Mouse (Mus musculus): ENCODE data around the gene Nod2. TPM values are rescaled to one million over a fixed set of nuclear protein-coding genes. Genes with fewer than 3 reads are reported as not detected.

Gene Nod2
- polyA plus RNA-seq, 1 experiment from 2014 or later: 0.28 TPM

DNA sequence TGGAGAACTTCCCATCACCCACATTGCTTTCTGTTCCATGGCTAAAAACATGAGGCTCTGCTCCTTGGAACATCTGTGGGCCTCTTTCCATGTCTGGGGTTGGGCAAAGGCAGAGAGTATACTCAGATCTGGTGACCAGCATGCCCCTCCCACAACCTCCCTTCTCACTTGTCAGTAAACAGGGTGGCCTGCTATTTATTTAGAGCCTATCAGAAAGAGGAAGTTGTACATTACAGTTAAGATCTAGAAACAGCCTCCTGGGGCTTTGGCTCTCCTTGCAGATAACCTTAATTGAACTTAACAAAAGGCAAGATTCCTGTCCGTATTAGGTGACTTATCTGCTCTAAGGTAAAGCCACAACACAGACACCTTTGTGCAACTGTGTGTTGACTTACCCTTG is 19.3 kb downstream of the Nod2 start:
- no peak overlapping the region for H3K4me3 ChIP-seq (replicated peaks; ENCODE audit: low read length)
- no peaks in the 10 kb centered on the region for H3K36me3 ChIP-seq (ENCODE audit: control insufficient read depth, insufficient read depth, low read length)
- no peak overlapping the region for H3K9ac ChIP-seq (ENCODE audit: low read length)
- no peak overlapping the region for H3K27ac ChIP-seq (ENCODE audit: low read length)
- H3K4me1 ChIP-seq (ENCODE audit: control insufficient read depth, insufficient read depth, low read length): peaks cover 9% of the 10 kb centered on the region; the same call in 1 of the 2 replicates
- peak; percentile 59 for ATAC-seq (ENCODE audit: insufficient read depth, low FRiP score)
- no peaks in the 10 kb centered on the region for H3K27me3 ChIP-seq (ENCODE audit: control insufficient read depth, insufficient read depth, low read length)
- no peaks in the 10 kb centered on the region for H3K9me3 ChIP-seq (replicated peaks; ENCODE audit: control insufficient read depth, low read length)
- 36% methylated on average over 1 of the region's 1 CpGs for WGBS
- H3K4me2 ChIP-seq (ENCODE audit: low read depth, low read length): no peak overlapping the region

DNA sequence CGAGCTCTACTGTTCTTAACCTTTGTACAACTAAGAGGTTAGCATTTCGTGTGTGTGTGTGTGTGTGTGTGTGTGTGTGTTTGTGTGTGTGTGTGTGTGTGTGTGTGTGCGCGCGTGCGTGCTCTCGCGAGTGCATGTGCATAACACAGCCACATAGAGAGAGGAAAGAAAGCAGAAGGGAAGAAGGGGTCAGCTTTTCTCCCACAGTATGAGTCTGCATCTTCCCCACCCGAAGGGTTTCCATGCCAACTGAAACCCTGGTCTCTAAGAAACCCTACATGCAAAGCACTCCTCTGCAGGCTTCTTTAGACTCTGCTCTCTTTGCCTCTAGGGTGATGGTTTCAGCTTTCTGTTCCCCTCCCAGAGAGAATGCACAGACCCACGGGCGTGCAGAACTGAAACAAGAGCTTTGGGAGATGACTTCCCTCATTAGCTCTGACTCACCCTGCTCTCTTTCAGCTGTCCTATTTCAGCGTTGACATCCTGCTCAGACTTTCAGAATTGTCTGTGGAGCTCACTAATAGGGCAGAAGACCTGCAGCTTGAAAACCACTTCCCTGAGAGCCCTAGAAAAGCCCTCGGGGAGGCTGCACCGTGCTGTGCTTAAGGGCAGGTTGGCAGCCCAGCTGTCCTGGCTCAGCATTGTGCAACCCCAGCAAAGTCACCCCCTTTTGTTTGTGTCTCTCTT is 21.4 kb downstream of the Nod2 start:
- Histone ChIP-seq H3K4me3 (replicated peaks; ENCODE audit: low read length) (no peak overlapping the region), H3K36me3 (ENCODE audit: control insufficient read depth, insufficient read depth, low read length) (no peaks in the 10 kb centered on the region), H3K4me1 (ENCODE audit: control insufficient read depth, insufficient read depth, low read length) (peaks cover 9% of the 10 kb centered on the region; the same call in 1 of the 2 replicates), H3K4me2 (ENCODE audit: low read depth, low read length) (no peak overlapping the region), H3K27me3 (ENCODE audit: control insufficient read depth, insufficient read depth, low read length) (no peaks in the 10 kb centered on the region), H3K9ac (ENCODE audit: low read length) (no peak overlapping the region; the same call in 1 of the 2 replicates), H3K9me3 (replicated peaks; ENCODE audit: control insufficient read depth, low read length) (no peaks in the 10 kb centered on the region), H3K27ac (ENCODE audit: low read length) (no peak overlapping the region; the same call in 1 of the 2 replicates)
- no peak; the same call in 1 of the 2 replicates for ATAC-seq (ENCODE audit: insufficient read depth, low FRiP score)
- 58% methylated on average over 14 of the region's 14 CpGs for WGBS

- no peak overlapping the region for H3K27ac ChIP-seq (ENCODE audit: low read length)
- H3K27me3 ChIP-seq (ENCODE audit: control insufficient read depth, insufficient read depth, low read length): no peaks in the 10 kb centered on the region
- ATAC-seq (ENCODE audit: insufficient read depth, low FRiP score): no peak
- H3K36me3 ChIP-seq (ENCODE audit: control insufficient read depth, insufficient read depth, low read length): no peaks in the 10 kb centered on the region
- peaks cover 9% of the 10 kb centered on the region; the same call in 1 of the 2 replicates for H3K4me1 ChIP-seq (ENCODE audit: control insufficient read depth, insufficient read depth, low read length)
- 79% methylated on average over 6 of the region's 6 CpGs for WGBS
- no peak overlapping the region for H3K4me2 ChIP-seq (ENCODE audit: low read depth, low read length)
- H3K9ac ChIP-seq (ENCODE audit: low read length): no peak overlapping the region
- H3K9me3 ChIP-seq (replicated peaks; ENCODE audit: control insufficient read depth, low read length): no peaks in the 10 kb centered on the region
- H3K4me3 ChIP-seq (replicated peaks; ENCODE audit: low read length): no peak overlapping the region
Measured at GRCm38 (mm10) chr8:88670782-88671181, 23.7 kb downstream of the Nod2 start.

DNA sequence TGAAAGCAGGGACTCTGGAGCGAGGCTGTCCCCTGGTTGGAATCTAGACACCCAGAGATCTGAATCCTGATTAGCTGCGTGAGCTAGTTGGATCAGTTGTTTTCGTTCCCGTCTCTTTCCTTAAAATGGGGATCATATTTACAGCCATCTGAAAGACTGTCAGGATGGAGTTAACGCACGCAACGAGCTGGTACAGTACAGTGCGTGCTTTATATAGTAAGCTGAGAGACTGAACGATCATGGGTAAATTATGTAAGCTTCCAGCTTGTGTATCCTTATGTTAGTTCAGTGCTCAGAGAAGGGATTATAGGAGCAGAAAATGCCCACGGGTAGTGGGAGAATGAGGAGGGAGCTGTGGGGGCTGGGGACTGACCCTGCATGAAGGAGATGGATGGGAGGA is 24.5 kb downstream of the Nod2 start:
- WGBS: 75% methylated on average over 10 of the region's 10 CpGs
- Histone ChIP-seq H3K9ac (ENCODE audit: low read length) (no peak overlapping the region), H3K4me2 (ENCODE audit: low read depth, low read length) (no peak overlapping the region), H3K36me3 (ENCODE audit: control insufficient read depth, insufficient read depth, low read length) (no peaks in the 10 kb centered on the region), H3K4me1 (ENCODE audit: control insufficient read depth, insufficient read depth, low read length) (peaks cover 9% of the 10 kb centered on the region; the same call in 1 of the 2 replicates), H3K27me3 (ENCODE audit: control insufficient read depth, insufficient read depth, low read length) (no peaks in the 10 kb centered on the region), H3K4me3 (replicated peaks; ENCODE audit: low read length) (no peak overlapping the region), H3K9me3 (replicated peaks; ENCODE audit: control insufficient read depth, low read length) (no peaks in the 10 kb centered on the region), H3K27ac (ENCODE audit: low read length) (no peak overlapping the region)
- ATAC-seq (ENCODE audit: insufficient read depth, low FRiP score): no peak

- peaks cover 2% of the 10 kb centered on the region; the same call in 1 of the 2 replicates for H3K4me1 ChIP-seq (ENCODE audit: control insufficient read depth, insufficient read depth, low read length)
- WGBS: 73% methylated on average over 5 of the region's 5 CpGs
- H3K9ac ChIP-seq (ENCODE audit: low read length): no peak overlapping the region
- H3K4me2 ChIP-seq (ENCODE audit: low read depth, low read length): no peak overlapping the region
- no peaks in the 10 kb centered on the region for H3K36me3 ChIP-seq (ENCODE audit: control insufficient read depth, insufficient read depth, low read length)
- H3K4me3 ChIP-seq (replicated peaks; ENCODE audit: low read length): no peak overlapping the region
- no peaks in the 10 kb centered on the region for H3K27me3 ChIP-seq (ENCODE audit: control insufficient read depth, insufficient read depth, low read length)
- no peak for ATAC-seq (ENCODE audit: insufficient read depth, low FRiP score)
- no peak overlapping the region for H3K27ac ChIP-seq (ENCODE audit: low read length)
- H3K9me3 ChIP-seq (replicated peaks; ENCODE audit: control insufficient read depth, low read length): no peaks in the 10 kb centered on the region
Measured at GRCm38 (mm10) chr8:88673859-88674258, 26.7 kb downstream of the Nod2 start.

DNA sequence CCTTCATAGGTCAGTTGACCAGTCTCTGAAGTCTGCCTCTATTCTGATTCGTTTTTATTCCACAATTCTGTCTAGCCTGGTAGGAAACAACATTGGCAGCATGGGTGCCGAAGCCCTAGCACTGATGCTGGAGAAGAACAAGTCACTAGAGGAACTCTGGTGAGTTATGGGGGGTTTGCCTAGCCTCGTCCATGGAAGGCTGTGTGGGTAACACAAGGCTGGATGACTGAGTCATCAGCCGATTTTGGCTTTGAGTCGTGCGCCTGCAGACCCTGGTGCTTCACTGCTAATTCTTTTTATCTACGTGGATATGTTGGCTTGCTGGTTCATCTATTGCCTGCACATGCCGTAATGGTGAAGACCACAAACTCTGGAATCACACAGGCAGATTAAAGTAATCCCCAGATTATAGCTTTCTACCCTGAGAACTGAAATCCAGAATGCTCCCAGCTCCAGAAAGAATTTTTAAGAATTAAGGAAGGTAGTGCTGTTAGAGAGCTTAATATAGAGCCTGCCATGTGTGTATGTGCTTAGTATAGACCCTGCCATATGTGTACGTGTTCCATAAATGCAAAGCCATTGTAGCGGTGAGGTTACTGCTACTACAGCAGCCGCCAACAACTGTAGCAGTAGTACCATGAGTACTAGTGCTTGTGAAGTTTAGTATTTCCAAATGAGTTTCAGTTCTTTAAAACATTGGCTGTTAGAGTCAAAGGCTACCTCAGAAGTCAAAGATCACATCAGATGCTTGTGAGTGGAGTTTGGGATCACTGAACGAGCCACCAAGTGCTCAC is 28.5 kb downstream of the Nod2 start:
- Histone ChIP-seq H3K4me3 (replicated peaks; ENCODE audit: low read length) (no peak overlapping the region), H3K4me1 (ENCODE audit: control insufficient read depth, insufficient read depth, low read length) (no peaks in the 10 kb centered on the region), H3K9me3 (replicated peaks; ENCODE audit: control insufficient read depth, low read length) (no peaks in the 10 kb centered on the region), H3K4me2 (ENCODE audit: low read depth, low read length) (no peak overlapping the region), H3K9ac (ENCODE audit: low read length) (no peak overlapping the region), H3K36me3 (ENCODE audit: control insufficient read depth, insufficient read depth, low read length) (no peaks in the 10 kb centered on the region), H3K27ac (ENCODE audit: low read length) (no peak overlapping the region), H3K27me3 (ENCODE audit: control insufficient read depth, insufficient read depth, low read length) (no peaks in the 10 kb centered on the region)
- no peak for ATAC-seq (ENCODE audit: insufficient read depth, low FRiP score)
- WGBS: 88% methylated on average over 12 of the region's 12 CpGs

DNA sequence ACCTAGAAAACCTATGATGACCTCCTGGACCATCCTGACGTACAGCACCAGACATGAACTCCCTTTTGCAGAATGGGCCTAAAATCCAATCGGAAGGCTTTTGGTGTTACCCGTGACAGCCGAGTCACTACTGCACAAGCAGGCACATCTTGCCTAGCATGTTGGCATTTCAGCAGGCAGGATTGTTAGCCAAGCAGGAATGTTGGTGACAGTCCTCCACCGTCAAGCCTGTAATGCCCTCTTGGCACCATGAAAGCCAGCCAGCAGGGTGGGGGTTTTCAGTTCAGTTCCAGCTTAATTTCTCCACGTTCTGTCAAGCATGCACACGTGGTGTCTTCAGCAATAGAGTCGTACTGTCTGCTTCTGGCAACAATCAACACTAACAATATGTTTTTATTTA is 30.0 kb downstream of the Nod2 start:
- Histone ChIP-seq H3K4me1 (ENCODE audit: control insufficient read depth, insufficient read depth, low read length) (no peaks in the 10 kb centered on the region), H3K27ac (ENCODE audit: low read length) (no peak overlapping the region), H3K36me3 (ENCODE audit: control insufficient read depth, insufficient read depth, low read length) (no peaks in the 10 kb centered on the region), H3K4me2 (ENCODE audit: low read depth, low read length) (no peak overlapping the region), H3K9me3 (replicated peaks; ENCODE audit: control insufficient read depth, low read length) (no peaks in the 10 kb centered on the region), H3K9ac (ENCODE audit: low read length) (no peak overlapping the region), H3K4me3 (replicated peaks; ENCODE audit: low read length) (no peak overlapping the region), H3K27me3 (ENCODE audit: control insufficient read depth, insufficient read depth, low read length) (no peaks in the 10 kb centered on the region)
- no peak for ATAC-seq (ENCODE audit: insufficient read depth, low FRiP score)
- 81% methylated on average over 8 of the region's 8 CpGs for WGBS

GRCm38 (mm10) chr8:88680566-88680965 is 33.5 kb downstream of the Nod2 start:
- WGBS: 85% methylated on average over 2 of the region's 2 CpGs
- no peak overlapping the region for H3K4me2 ChIP-seq (ENCODE audit: low read depth, low read length)
- no peak overlapping the region for H3K4me3 ChIP-seq (replicated peaks; ENCODE audit: low read length)
- H3K9ac ChIP-seq (ENCODE audit: low read length): no peak overlapping the region
- H3K4me1 ChIP-seq (ENCODE audit: control insufficient read depth, insufficient read depth, low read length): no peaks in the 10 kb centered on the region
- H3K27me3 ChIP-seq (ENCODE audit: control insufficient read depth, insufficient read depth, low read length): no peaks in the 10 kb centered on the region
- no peak overlapping the region for H3K27ac ChIP-seq (ENCODE audit: low read length)
- no peaks in the 10 kb centered on the region for H3K36me3 ChIP-seq (ENCODE audit: control insufficient read depth, insufficient read depth, low read length)
- no peak for ATAC-seq (ENCODE audit: insufficient read depth, low FRiP score)
- no peaks in the 10 kb centered on the region for H3K9me3 ChIP-seq (replicated peaks; ENCODE audit: control insufficient read depth, low read length)

DNA sequence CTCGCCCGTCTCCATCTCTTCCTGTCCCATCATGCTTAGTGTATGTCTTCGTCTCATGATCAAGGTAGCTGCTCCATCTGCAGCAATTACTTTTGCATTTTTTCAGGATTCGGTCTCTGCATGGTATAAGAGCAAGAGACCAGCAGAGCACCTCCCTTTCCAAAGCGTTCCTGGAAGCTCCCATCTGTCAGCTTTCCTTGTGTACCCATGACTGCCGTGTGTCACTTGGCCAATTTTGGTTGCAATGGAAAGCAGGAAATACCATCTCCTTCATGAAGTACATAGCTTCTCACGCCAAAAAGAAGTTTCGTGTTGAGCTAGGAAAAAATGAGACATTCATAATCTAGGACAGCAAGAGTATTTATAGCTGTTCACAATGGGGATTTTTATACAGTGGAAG is 33.9 kb downstream of the Nod2 start:
- 81% methylated on average over 8 of the region's 8 CpGs for WGBS
- Histone ChIP-seq H3K4me3 (replicated peaks; ENCODE audit: low read length) (no peak overlapping the region), H3K4me2 (ENCODE audit: low read depth, low read length) (no peak overlapping the region)

More for the DNA sequence above, 33.9 kb downstream of the Nod2 start:
- Histone ChIP-seq H3K36me3 (ENCODE audit: control insufficient read depth, insufficient read depth, low read length) (no peaks in the 10 kb centered on the region), H3K27ac (ENCODE audit: low read length) (no peak overlapping the region), H3K27me3 (ENCODE audit: control insufficient read depth, insufficient read depth, low read length) (no peaks in the 10 kb centered on the region), H3K4me1 (ENCODE audit: control insufficient read depth, insufficient read depth, low read length) (no peaks in the 10 kb centered on the region), H3K9me3 (replicated peaks; ENCODE audit: control insufficient read depth, low read length) (no peaks in the 10 kb centered on the region), H3K9ac (ENCODE audit: low read length) (no peak overlapping the region)
- ATAC-seq (ENCODE audit: insufficient read depth, low FRiP score): no peak
